Mouse (Mus musculus) kidney, adult 10 weeks (tissue): ENCODE measurements around the gene Aurkb. TPM values are rescaled to one million over a fixed set of nuclear protein-coding genes. Genes with fewer than 3 reads are reported as not detected.

ENCODE experiments used
- polyA plus RNA-seq: library from polyadenylated mRNA; stranded (reverse); fragments of 350-450 nt; fragmentation: Illumina TruSeq; extraction: RNeasy Lipid Tissue Mini Kit (QIAGEN cat#74804); gene quantifications from one replicate; pipeline ENCODE4 v1.2.3, GENCODE M21; 2014; ENCODE audit warnings: low read depth, low replicate concordance

The Aurkb gene
- 0.24 TPM for polyA plus RNA-seq

GRCm38 (mm10) chr11:69045531-69046394, at the start of gene Aurkb:
TSS of gene Aurkb (plus strand) at chr11:69045647.

GRCm38 (mm10) chr11:69008182-69009121, 37.0 kb upstream of the Aurkb start, which contains the start of gene Pfas:
TSS of gene Pfas (minus strand) at chr11:69008460.

GRCm38 (mm10) chr11:69015644-69016441, 29.6 kb upstream of the Aurkb start, which contains the start of gene Ctc1:
TSS of gene Ctc1 (plus strand) at chr11:69015911.

GRCm38 (mm10) chr11:69059357-69059974, 14.0 kb downstream of the Aurkb start, which contains the start of gene Borcs6:
TSS of gene Borcs6 (plus strand) at chr11:69059717.

GRCm38 (mm10) chr11:69070590-69071222, 25.3 kb downstream of the Aurkb start, which contains the start of gene Tmem107:
TSS of gene Tmem107 (plus strand) at chr11:69070806.

GRCm38 (mm10) chr11:69088103-69088855, 42.8 kb downstream of the Aurkb start, which contains the start of gene Vamp2:
TSS of gene Vamp2 (plus strand) at chr11:69088490.

GRCm38 (mm10) chr11:69094697-69095429, 49.4 kb downstream of the Aurkb start, which contains the start of gene Per1:
TSS of gene Per1 (plus strand) at chr11:69095217.

Other genes with a start within 250 kb of the Aurkb start
- gene Ndel1, start 173.8 kb upstream of the Aurkb start, polyA plus RNA-seq = 251 TPM
- gene Rnf222, start 157.1 kb upstream of the Aurkb start, polyA plus RNA-seq = not detected
- gene Rpl26, start 144.1 kb upstream of the Aurkb start, polyA plus RNA-seq = 170 TPM
- gene Odf4, start 118.6 kb upstream of the Aurkb start, polyA plus RNA-seq = 0.65 TPM
- gene Arhgef15, start 88.2 kb upstream of the Aurkb start, polyA plus RNA-seq = 3.4 TPM
- gene Slc25a35, start 77.5 kb upstream of the Aurkb start, polyA plus RNA-seq = 21.4 TPM
- gene Rangrf, start 70.5 kb upstream of the Aurkb start, polyA plus RNA-seq = 11.7 TPM
- 7.2 TPM for gene Pfas, start 37.2 kb upstream of the Aurkb start, polyA plus RNA-seq
- gene Ctc1, start 29.7 kb upstream of the Aurkb start, polyA plus RNA-seq = 3.9 TPM
- gene Borcs6, start 14.1 kb downstream of the Aurkb start, polyA plus RNA-seq = 2.9 TPM
- gene Tmem107, start 25.2 kb downstream of the Aurkb start, polyA plus RNA-seq = 3.8 TPM
- gene Vamp2, start 42.8 kb downstream of the Aurkb start, polyA plus RNA-seq = 62.6 TPM
- 0.24 TPM for gene Per1, start 49.6 kb downstream of the Aurkb start, polyA plus RNA-seq
- not detected for gene Hes7, start 74.8 kb downstream of the Aurkb start, polyA plus RNA-seq
- not detected for gene 9130213A22Rik, start 76.9 kb downstream of the Aurkb start, polyA plus RNA-seq
- gene Aloxe3, start 80.2 kb downstream of the Aurkb start, polyA plus RNA-seq = not detected
- gene Alox12b, start 111.3 kb downstream of the Aurkb start, polyA plus RNA-seq = not detected
- gene Alox8, start 152.2 kb downstream of the Aurkb start, polyA plus RNA-seq = not detected
- gene Gucy2e, start 191.4 kb downstream of the Aurkb start, polyA plus RNA-seq = not detected